In genomic region chr1:35985318-35985717, GRCm38 (mm10) we compare ENCODE assay signal across 25 mouse cellular contexts.
DNase-seq lines count a peak whose midpoint lies in the region; ATAC-seq and TF ChIP-seq lines count a peak whose summit lies in the region.
"Had no signal": no experiment of that assay in that cellular context is flagged by ENCODE, and none has a peak within 500 bp of the region (broad histone marks: within the 10 kb centered on the region; RNA-seq: fewer than 3 reads in every experiment).

No protein-coding gene starts in this region.

- ATAC-seq in midbrain, embryonic 11.5 days (ENCODE audit: low FRiP score): no peak
- no peak for ATAC-seq in midbrain, embryonic 16.5 days
- ATAC-seq: CD4-positive, CD25-positive, alpha-beta regulatory T cell, adult 4 months; forebrain, embryonic 14.5 days; forebrain, embryonic 16.5 days had no signal

- no peak overlapping the region for H3K4me3 ChIP-seq in midbrain, embryonic 11.5 days (ENCODE audit: low read depth, low read length)
- no peak overlapping the region for H3K4me3 ChIP-seq in midbrain, embryonic 16.5 days (ENCODE audit: low read depth, low read length)
- no peak overlapping the region for H3K4me3 ChIP-seq in ES-E14 (ENCODE audit: insufficient read depth in 1 of 2, low read depth in 1 of 2, low read length in 2 of 2, poor library complexity in 1 of 2, severe bottlenecking in 1 of 2)
- H3K4me3 ChIP-seq: embryonic facial prominence, embryonic 13.5 days; embryonic facial prominence, embryonic 15.5 days; erythroblast, embryonic 14.5 days; forebrain, embryonic 10.5 days; forebrain, embryonic 12.5 days had no signal

- H3K9ac ChIP-seq in midbrain, embryonic 11.5 days (ENCODE audit: low read length): no peak overlapping the region
- H3K9ac ChIP-seq in midbrain, embryonic 16.5 days (ENCODE audit: low read depth, low read length): no peak overlapping the region
- no peak overlapping the region for H3K9ac ChIP-seq in ES-E14 (ENCODE audit: insufficient read depth, low read depth, low read length, poor library complexity, severe bottlenecking)
- H3K9ac ChIP-seq: embryonic facial prominence, embryonic 13.5 days; embryonic facial prominence, embryonic 15.5 days; forebrain, embryonic 12.5 days had no signal

- H3K9me3 ChIP-seq in midbrain, embryonic 11.5 days (ENCODE audit: control insufficient read depth, low read length): no peaks in the 10 kb centered on the region; the same call in 1 of the 2 replicates
- peaks cover 7% of the 10 kb centered on the region for H3K9me3 ChIP-seq in midbrain, embryonic 16.5 days (replicated peaks; ENCODE audit: control insufficient read depth, low read length, poor library complexity, severe bottlenecking)
- no peaks in the 10 kb centered on the region for H3K9me3 ChIP-seq in ES-E14 (ENCODE audit: control insufficient read depth, insufficient read depth, low read depth, low read length)

- H3K27ac ChIP-seq in midbrain, embryonic 11.5 days (ENCODE audit: low read depth, low read length): no peak overlapping the region
- H3K27ac ChIP-seq in midbrain, embryonic 16.5 days (ENCODE audit: low read length): no peak overlapping the region
- H3K27ac ChIP-seq in ES-E14 (ENCODE audit: insufficient read depth, low read depth, low read length, poor library complexity, severe bottlenecking): no peak overlapping the region
- H3K27ac ChIP-seq: forebrain, embryonic 10.5 days; forebrain, embryonic 12.5 days had no signal

- H3K4me2 ChIP-seq in midbrain, embryonic 11.5 days: no peak overlapping the region
- no peak overlapping the region for H3K4me2 ChIP-seq in midbrain, embryonic 16.5 days (ENCODE audit: low read length)
- H3K4me2 ChIP-seq: embryonic facial prominence, embryonic 13.5 days; embryonic facial prominence, embryonic 15.5 days; forebrain, embryonic 12.5 days had no signal

- H3K27me3 ChIP-seq in midbrain, embryonic 11.5 days (ENCODE audit: control insufficient read depth, insufficient read depth, low read length): no peaks in the 10 kb centered on the region
- H3K27me3 ChIP-seq in midbrain, embryonic 16.5 days (ENCODE audit: control insufficient read depth, insufficient read depth, low read depth, low read length): no peaks in the 10 kb centered on the region
- H3K27me3 ChIP-seq: embryonic facial prominence, embryonic 13.5 days; embryonic facial prominence, embryonic 15.5 days; forebrain, embryonic 12.5 days had no signal

- in situ Hi-C loops in ES-E14 (cut with MboI; ENCODE audit: low sequenced_read_pairs in 2 of 2, unreplicated experiment in 2 of 2): no loop called here

- no peaks in the 10 kb centered on the region for H3K4me1 ChIP-seq in midbrain, embryonic 11.5 days (ENCODE audit: control insufficient read depth, insufficient read depth, low read length)
- no peaks in the 10 kb centered on the region for H3K4me1 ChIP-seq in midbrain, embryonic 16.5 days (ENCODE audit: control insufficient read depth, insufficient read depth, low read length)
- peaks cover 0 to 7% of the 10 kb centered on the region in 2 experiments; a peak in 2 of 4 replicates for H3K4me1 ChIP-seq in ES-E14 (ENCODE audit: control insufficient read depth in 2 of 2, insufficient read depth in 2 of 2, low read length in 2 of 2, poor library complexity in 1 of 2)
- H3K4me1 ChIP-seq: forebrain, embryonic 12.5 days had no signal

- DNase-seq in midbrain, embryonic 11.5 days (ENCODE audit: low spot score, missing footprints): peak; percentile 23
- no peak for DNase-seq in ES-E14 (ENCODE audit: low read depth, low spot score)
- peak; percentile 65 for DNase-seq in ZHBTc4 (ENCODE audit: low read depth, low spot score)
- DNase-seq in natural killer cell, adult 2 months (ENCODE audit: low spot score in 2 of 2): no peak
- DNase-seq in right cerebral cortex, adult 2 months (ENCODE audit: low spot score in 2 of 2): no peak
- DNase-seq: adrenal gland, adult 2 months; adrenal gland, postnatal 10 days; adrenal gland, postnatal 25 days; B cell, adult 2 months; cerebellum, adult 11 months; cerebellum, adult 18-20 months; cerebellum, adult 8-10 months; cerebellum, adult 9-11 months; cerebellum, postnatal 14 days; cerebellum, postnatal 36 days; embryo, embryonic 11 days had no signal

- no peaks in the 10 kb centered on the region for H3K36me3 ChIP-seq in midbrain, embryonic 11.5 days (ENCODE audit: control insufficient read depth, insufficient read depth, low read length)
- H3K36me3 ChIP-seq in midbrain, embryonic 16.5 days (ENCODE audit: control insufficient read depth, insufficient read depth, low read length): no peaks in the 10 kb centered on the region
- H3K36me3 ChIP-seq in ES-E14 (ENCODE audit: control insufficient read depth, insufficient read depth, low read length, poor library complexity, severe bottlenecking): no peaks in the 10 kb centered on the region
- H3K36me3 ChIP-seq: embryonic facial prominence, embryonic 13.5 days; embryonic facial prominence, embryonic 15.5 days; forebrain, embryonic 10.5 days; forebrain, embryonic 12.5 days had no signal

- WGBS in midbrain, embryonic 11.5 days: 91% methylated on average over 6 of the region's 6 CpGs
- 96% methylated on average over 6 of the region's 6 CpGs for WGBS in midbrain, embryonic 16.5 days

TF ChIP-seq in ES-E14, 5 proteins besides CTCF, POLR2A, EP300 and RAD21:
- TF ChIP-seq ZNF384 (IDR thresholded peaks at IDR 0.05; ENCODE audit: low read depth, low read length): no peak
- TF ChIP-seq CHD2 (IDR thresholded peaks at IDR 0.05; ENCODE audit: low read depth, low read length): peak; percentile 78

Comparison
In these comparisons a context has a peak if more than half of its experiments do, and no peak if none do; other contexts are left out.
1. DNase-seq: peak in midbrain, embryonic 11.5 days (single experiment) and ZHBTc4 (single experiment); none in ES-E14 (single experiment), natural killer cell, adult 2 months (0 of 2) and right cerebral cortex, adult 2 months (0 of 2).